Mouse (Mus musculus) heart, embryonic 13.5 days (tissue): ENCODE data around the gene Lpgat1. TPM values are rescaled to one million over a fixed set of nuclear protein-coding genes. Genes with fewer than 3 reads are reported as not detected.

Source experiments
- ATAC-seq: fragments of 200-750 bp; cut with Nextera tagmentation; 2 replicates; pipeline ENCODE4 v1.8.0; 2017; ENCODE audit warnings: moderate TSS enrichment; ENCODE audit not compliant: insufficient number of reproducible peaks, low FRiP score, low TSS enrichment; ENCODE audit errors: extremely low read depth
- H3K27ac ChIP-seq: fragments of 300-500 bp; sonication (generic); replicated peaks from 2 replicates; pipeline ENCODE4 v1.5.1; 2015; ENCODE audit warnings: moderate library complexity, mild to moderate bottlenecking, inconsistent platforms
- H3K27me3 ChIP-seq: fragments of 300-500 bp; sonication (generic); replicated peaks from 2 replicates; pipeline ENCODE4 v1.6.1; 2015; ENCODE audit warnings: mild to moderate bottlenecking, inconsistent platforms
- H3K36me3 ChIP-seq: fragments of 300-500 bp; sonication (generic); 2 replicates; pipeline ENCODE4 v1.6.1; 2015; ENCODE audit warnings: mild to moderate bottlenecking, inconsistent platforms
- H3K4me1 ChIP-seq: fragments of 300-500 bp; sonication (generic); 2 replicates; pipeline ENCODE4 v1.6.1; 2015; ENCODE audit warnings: inconsistent platforms
- H3K4me2 ChIP-seq: fragments of 300-500 bp; sonication (generic); 2 replicates; pipeline ENCODE4 v1.6.1; 2015; ENCODE audit warnings: inconsistent platforms, mild to moderate bottlenecking, moderate library complexity
- H3K4me3 ChIP-seq: fragments of 300-500 bp; sonication (generic); 2 replicates; pipeline ENCODE4 v1.5.1; 2015; ENCODE audit warnings: moderate library complexity, mild to moderate bottlenecking, inconsistent platforms
- H3K9ac ChIP-seq: fragments of 300-500 bp; sonication (generic); 2 replicates; pipeline ENCODE4 v1.6.1; 2015; ENCODE audit warnings: inconsistent platforms, mild to moderate bottlenecking, moderate library complexity
- H3K9me3 ChIP-seq: fragments of 300-500 bp; sonication (generic); 2 replicates; pipeline ENCODE4 v1.6.1; 2016; ENCODE audit warnings: inconsistent platforms
- WGBS: fragments of 180-500 bp; shearing (Covaris S2); methylation state at CpG from one replicate; pipeline ENCODE4 v1.1.7; 2015; ENCODE audit warnings: mixed read lengths; 5-methylcytosine and 5-hydroxymethylcytosine counted together
- polyA plus RNA-seq: library from polyadenylated mRNA; unstranded; fragments of >200 nt; fragmentation: Nextera tagmentation; extraction: Ambion mirVana; gene quantifications from 2 replicates; pipeline ENCODE4 v1.2.1, GENCODE M21; 2015

The Lpgat1 gene
- polyA plus RNA-seq, 1 experiment from 2014 or later = 15.4 TPM

DNA sequence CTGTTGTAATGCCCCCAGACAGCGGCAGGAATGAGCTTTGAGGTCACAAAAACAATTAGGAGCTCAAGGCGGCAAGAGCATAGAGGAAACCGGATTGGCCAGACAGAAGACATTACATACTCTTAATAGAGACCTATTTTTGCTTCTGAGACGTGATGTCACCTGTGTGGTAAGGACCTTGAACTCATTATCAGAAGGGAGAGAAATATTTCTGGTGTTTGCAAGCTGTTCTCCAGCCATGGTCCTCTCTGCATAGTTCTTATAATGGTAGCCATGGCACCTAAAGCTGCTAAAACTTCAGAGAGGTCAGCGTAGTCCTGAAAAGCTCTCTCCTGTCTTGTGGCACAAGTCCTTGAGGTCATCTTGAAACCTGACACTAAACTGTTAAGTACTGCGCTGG is 68.6 kb downstream of the Lpgat1 start:
- WGBS = 58% methylated on average over 6 of the region's 6 CpGs
- peaks cover 8% of the 10 kb centered on the region for H3K36me3 ChIP-seq
- H3K27me3 ChIP-seq = no peaks in the 10 kb centered on the region
- H3K9me3 ChIP-seq = peaks cover 10% of the 10 kb centered on the region
- H3K9ac ChIP-seq = no peak overlapping the region
- H3K4me2 ChIP-seq = no peak overlapping the region
- peaks cover 8% of the 10 kb centered on the region; the same call in 1 of the 2 replicates for H3K4me1 ChIP-seq
- no peak overlapping the region for H3K27ac ChIP-seq
- H3K4me3 ChIP-seq = no peak overlapping the region
- ATAC-seq = no peak

DNA sequence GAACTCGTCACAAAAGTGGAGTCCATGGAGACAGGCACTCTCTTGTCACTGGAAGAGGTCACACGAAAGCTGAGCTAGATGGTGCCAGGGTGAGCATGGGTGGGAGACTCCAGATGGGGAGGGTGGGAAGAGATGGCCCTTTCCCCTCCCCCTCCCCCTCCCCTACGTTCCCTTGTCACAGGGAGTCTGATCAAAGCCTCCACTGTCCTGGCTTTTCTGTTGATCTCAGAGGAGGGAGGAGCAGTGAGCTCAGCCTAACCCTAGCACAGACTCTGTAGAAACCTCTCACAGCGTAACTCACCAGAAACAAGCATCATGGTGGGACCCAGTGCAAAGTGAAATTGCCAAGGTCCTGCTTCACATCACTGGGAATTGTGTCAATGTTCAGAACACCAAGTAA is 69.7 kb downstream of the Lpgat1 start:
- ATAC-seq = no peak
- 50% methylated on average over 3 of the region's 4 CpGs for WGBS

DNA sequence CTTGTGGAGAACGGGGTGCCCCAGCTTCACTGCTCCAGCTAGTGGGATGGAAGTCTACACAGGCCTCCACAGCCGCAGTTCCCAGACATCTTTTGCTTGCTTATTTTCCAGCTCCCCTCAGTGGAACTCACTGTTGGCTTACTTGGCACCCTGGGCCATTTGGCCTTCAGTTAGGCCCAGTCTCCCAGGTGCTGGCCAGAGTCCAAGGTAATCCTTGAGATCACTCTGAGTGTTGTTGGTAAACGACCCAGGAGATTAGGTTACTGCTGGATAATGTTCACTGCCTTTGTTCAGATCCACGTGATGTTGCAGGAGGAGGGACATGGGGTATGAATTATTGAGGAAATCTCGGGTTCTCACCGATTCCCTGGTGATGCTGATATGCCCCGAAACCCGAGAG is 75.4 kb downstream of the Lpgat1 start:
- Histone ChIP-seq H3K4me1 (peaks cover 19% of the 10 kb centered on the region), H3K4me3 (no peak overlapping the region), H3K27ac (no peak overlapping the region), H3K9me3 (peaks cover 10% of the 10 kb centered on the region), H3K36me3 (no peaks in the 10 kb centered on the region), H3K9ac (no peak overlapping the region), H3K27me3 (no peaks in the 10 kb centered on the region), H3K4me2 (no peak overlapping the region)
- no peak for ATAC-seq
- 72% methylated on average over 8 of the region's 8 CpGs for WGBS

More for the DNA sequence above, 69.7 kb downstream of the Lpgat1 start:
- H3K4me1 ChIP-seq = peaks cover 8% of the 10 kb centered on the region; the same call in 1 of the 2 replicates
- H3K4me2 ChIP-seq = no peak overlapping the region
- H3K36me3 ChIP-seq = peaks cover 3% of the 10 kb centered on the region; the same call in 1 of the 2 replicates
- H3K9me3 ChIP-seq = peaks cover 10% of the 10 kb centered on the region
- H3K27ac ChIP-seq = no peak overlapping the region
- no peak overlapping the region for H3K4me3 ChIP-seq
- no peaks in the 10 kb centered on the region for H3K27me3 ChIP-seq
- no peak overlapping the region for H3K9ac ChIP-seq

DNA sequence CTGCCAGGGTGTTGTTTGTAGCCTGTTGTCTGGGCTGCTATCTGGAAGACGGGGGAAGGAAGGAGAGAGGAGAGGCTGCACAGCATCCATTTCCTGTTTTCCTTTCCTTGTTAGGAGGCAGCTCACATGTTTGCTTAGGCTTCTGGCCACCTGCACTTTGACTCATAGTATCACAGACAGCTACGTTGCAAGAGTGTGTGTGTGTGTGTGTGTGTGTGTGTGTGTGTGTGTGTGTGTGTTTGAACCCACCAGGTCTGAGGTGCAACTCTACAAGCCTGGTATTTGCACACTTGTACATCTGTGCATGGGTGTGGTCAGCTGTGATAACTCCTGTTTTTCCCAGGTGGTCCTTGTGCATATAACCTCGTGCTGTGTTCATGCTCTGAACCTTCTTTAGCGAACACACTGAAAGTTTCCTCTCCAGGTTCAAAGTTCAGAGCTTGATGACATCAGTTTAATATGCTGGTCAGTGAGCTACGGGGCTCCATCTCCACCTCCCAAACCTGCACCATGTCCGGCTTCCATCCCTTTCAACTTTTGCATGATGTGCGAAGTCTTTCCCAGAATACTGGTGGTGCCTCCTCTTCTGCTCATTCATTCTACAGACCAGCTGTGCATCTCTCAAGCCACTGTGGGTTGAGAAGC is 76.4 kb downstream of the Lpgat1 start:
- WGBS = 58% methylated on average over 7 of the region's 7 CpGs
- no peak for ATAC-seq
- no peaks in the 10 kb centered on the region for H3K36me3 ChIP-seq

DNA sequence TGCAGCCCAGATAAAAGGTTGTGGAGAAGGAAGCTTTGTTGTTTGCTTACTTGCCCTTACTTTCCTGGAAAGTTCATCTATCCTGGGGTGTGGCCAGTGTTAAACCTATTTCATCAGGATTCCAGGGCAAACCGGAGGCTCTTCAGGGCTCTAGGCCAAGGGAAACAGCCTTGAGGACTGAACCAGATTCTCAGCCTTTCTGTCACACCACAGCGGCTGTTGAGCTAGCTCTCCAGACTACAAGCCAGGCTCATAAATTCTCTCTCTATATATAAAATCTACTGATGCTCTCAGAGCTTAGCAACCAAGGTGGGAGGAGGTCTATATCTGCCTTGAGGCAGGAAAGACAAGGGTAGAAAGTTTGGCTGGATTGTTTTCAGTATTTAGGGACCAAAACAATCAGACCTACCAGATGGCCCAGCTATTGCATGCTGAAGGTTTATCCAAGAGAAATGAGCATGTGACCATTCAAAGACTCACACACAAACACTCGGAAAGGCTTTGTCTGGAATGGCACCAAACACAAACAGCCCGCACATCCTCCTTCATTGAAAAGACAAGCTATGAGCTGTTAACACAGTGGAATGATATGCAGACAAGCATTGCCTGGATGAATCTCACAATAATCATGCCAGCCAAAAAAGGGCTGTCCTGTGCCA is 78.7 kb downstream of the Lpgat1 start:
- Histone ChIP-seq H3K27me3 (no peaks in the 10 kb centered on the region), H3K4me1 (peaks cover 19% of the 10 kb centered on the region), H3K9me3 (peaks cover 5% of the 10 kb centered on the region; the same call in 1 of the 2 replicates), H3K9ac (no peak overlapping the region), H3K36me3 (no peaks in the 10 kb centered on the region), H3K4me3 (no peak overlapping the region), H3K27ac (no peak overlapping the region), H3K4me2 (no peak overlapping the region)
- ATAC-seq = no peak
- 58% methylated on average over 4 of the region's 4 CpGs for WGBS

More for the DNA sequence above, 76.4 kb downstream of the Lpgat1 start:
- peaks cover 14% of the 10 kb centered on the region for H3K9me3 ChIP-seq
- no peak overlapping the region for H3K9ac ChIP-seq
- H3K27me3 ChIP-seq = no peaks in the 10 kb centered on the region
- no peak overlapping the region for H3K4me2 ChIP-seq
- H3K4me1 ChIP-seq = peaks cover 19% of the 10 kb centered on the region
- no peak overlapping the region for H3K27ac ChIP-seq
- H3K4me3 ChIP-seq = no peak overlapping the region

DNA sequence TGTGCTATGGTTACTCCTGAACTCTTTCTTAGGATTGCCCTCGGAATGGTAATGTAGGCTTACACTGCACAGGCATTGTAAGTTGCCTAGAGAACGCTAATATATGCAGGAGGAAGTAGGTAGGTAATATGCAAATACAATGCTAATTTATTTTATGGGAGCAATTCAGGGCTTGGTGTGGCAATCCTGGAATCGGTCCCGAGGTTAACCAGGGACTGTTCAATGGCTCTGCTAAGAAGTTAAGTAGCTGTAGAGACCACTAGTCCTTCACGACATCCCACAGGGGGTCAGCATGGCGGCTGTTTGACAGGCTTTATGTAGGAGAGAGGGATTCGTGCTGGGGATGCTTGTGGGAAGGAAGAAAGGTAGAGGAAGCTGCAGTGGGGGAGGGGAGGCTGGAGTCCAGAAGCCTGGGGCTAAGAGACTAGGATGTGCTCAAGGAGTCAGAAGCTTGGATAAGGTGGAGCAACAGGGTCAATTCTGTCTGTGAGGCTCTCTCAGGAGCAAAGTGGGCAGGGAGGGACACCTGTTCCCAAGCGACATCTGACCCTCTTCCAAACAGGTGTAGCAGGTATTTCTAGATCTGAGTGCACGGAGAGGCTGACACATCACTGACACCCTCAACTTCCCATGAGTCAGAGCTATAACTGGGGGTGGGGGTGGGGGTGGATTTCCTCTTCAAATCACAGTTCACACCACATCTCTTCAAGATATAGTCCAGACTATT is 84.6 kb downstream of the Lpgat1 start:
- Histone ChIP-seq H3K36me3 (no peaks in the 10 kb centered on the region), H3K9ac (no peak overlapping the region), H3K27ac (no peak overlapping the region), H3K9me3 (peaks cover 11% of the 10 kb centered on the region), H3K4me3 (no peak overlapping the region), H3K4me1 (peaks cover 16% of the 10 kb centered on the region), H3K4me2 (no peak overlapping the region), H3K27me3 (no peaks in the 10 kb centered on the region)
- 60% methylated on average over 9 of the region's 9 CpGs for WGBS
- ATAC-seq = no peak

DNA sequence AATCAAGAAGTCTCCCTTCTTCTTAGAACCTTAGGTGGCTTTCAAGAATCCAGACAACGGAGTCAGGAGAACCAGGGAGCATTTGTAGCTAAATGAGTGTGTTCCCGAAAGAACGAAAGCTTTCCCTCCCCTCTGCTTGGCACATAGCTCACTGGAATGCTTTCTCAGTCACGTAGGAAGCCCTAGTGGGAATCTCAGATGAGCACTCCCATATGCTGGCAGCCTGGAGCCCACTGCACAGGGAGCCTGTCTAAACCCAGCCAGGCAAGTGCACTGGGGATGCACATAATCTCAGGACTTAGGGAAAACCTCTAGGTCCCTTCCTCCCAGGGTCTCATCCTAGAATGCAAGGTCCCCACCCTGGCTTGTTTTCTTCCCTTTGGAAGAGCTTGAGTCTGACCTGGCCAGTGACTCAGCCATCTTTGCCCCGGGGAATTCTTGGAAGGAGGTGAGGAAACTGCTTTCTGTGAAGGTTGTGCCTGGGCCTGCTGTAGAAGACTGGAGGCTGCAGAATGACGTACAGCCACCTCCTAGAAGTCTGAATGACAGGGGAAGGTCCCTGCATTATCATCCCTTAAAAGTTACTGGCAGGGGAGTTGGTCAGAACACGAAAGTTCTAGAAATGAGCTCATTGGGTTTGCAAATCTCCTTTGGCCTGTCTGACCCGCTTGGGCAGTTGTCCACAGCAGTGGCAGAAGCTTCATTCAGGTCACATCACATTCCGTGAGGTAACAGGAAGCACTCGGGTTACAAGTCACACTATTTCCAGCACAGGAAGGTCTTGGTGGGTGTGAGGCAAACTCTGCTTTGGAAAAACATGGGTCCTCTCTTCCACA is 85.4 kb downstream of the Lpgat1 start:
- no peaks in the 10 kb centered on the region for H3K27me3 ChIP-seq
- ATAC-seq = no peak
- H3K9ac ChIP-seq = no peak overlapping the region
- peaks cover 16% of the 10 kb centered on the region for H3K4me1 ChIP-seq
- no peaks in the 10 kb centered on the region for H3K36me3 ChIP-seq
- WGBS = 48% methylated on average over 10 of the region's 10 CpGs
- H3K4me2 ChIP-seq = no peak overlapping the region
- H3K27ac ChIP-seq = no peak overlapping the region
- H3K4me3 ChIP-seq = no peak overlapping the region
- peaks cover 11% of the 10 kb centered on the region for H3K9me3 ChIP-seq

DNA sequence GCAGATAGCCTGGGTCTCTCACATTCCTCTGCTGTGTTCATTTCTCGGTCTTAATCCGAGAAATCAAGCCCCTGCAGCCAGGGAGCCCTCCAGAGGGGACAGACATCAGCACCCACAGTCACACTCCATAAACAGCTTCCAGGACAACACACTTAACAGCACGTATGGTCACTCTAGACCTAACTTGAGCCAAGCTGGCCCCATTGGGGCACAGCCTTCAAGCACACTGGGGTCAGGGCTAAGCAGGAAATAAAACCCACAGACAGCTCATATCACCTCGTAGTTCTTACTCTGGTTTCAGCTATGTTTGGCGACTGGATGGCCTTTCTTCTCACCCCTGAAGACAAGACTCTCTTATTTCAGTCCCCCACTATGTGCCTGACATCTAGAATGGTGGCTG is 87.1 kb downstream of the Lpgat1 start:
- peaks cover 25% of the 10 kb centered on the region for H3K4me1 ChIP-seq
- H3K9ac ChIP-seq = no peak overlapping the region
- no peak overlapping the region for H3K4me3 ChIP-seq
- H3K9me3 ChIP-seq = peaks cover 7% of the 10 kb centered on the region
- no peak for ATAC-seq
- WGBS = 43% methylated on average over 5 of the region's 5 CpGs
- H3K4me2 ChIP-seq = no peak overlapping the region
- H3K36me3 ChIP-seq = no peaks in the 10 kb centered on the region
- H3K27ac ChIP-seq = no peak overlapping the region
- no peaks in the 10 kb centered on the region for H3K27me3 ChIP-seq

DNA sequence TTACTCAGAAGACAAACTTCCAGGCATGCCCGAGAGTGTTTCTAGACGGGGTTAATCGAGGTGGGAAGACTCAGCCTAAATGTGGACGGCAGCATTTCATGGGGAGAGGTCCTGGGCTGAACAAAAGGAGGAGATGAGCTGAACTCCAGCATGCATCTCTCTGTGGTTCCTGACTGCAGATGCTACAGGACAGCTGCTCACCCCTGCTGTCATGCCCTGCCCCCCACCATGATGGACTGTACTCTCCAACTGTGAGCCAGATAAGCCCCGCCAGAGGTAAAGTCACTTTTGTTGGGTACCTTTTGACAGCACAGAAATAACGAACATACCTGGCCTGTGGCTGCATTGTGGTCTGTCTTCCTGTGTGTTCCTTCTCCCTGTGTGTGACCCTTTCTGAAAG is 88.2 kb downstream of the Lpgat1 start:
- Histone ChIP-seq H3K4me1 (peaks cover 25% of the 10 kb centered on the region), H3K27ac (no peak overlapping the region), H3K9me3 (peaks cover 7% of the 10 kb centered on the region), H3K36me3 (no peaks in the 10 kb centered on the region), H3K27me3 (no peaks in the 10 kb centered on the region), H3K4me3 (no peak overlapping the region), H3K9ac (no peak overlapping the region), H3K4me2 (no peak overlapping the region)
- ATAC-seq = no peak
- 75% methylated on average over 6 of the region's 6 CpGs for WGBS

DNA sequence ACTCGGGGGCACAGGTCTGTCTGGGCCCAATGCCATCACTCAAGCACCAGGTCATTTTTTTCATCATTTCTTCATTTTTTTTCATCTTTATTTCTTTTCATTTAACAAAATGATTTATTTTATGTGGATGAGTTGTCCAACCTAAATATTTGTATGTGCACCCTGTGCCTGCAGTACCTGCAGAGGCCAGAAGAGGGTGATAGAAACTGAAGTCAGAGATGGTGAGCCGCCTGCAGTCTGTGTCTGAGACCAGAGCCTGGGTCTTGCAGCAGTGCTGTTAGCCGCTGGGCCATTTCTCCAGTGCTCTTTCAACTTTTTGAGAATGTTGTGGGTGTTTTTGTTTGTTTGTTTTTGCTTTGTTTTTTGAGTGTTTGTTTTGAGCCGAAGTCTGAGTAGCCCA is 89.1 kb downstream of the Lpgat1 start:
- 80% methylated on average over 4 of the region's 4 CpGs for WGBS
- H3K4me2 ChIP-seq = no peak overlapping the region
- peaks cover 7% of the 10 kb centered on the region for H3K9me3 ChIP-seq
- no peak overlapping the region for H3K4me3 ChIP-seq
- ATAC-seq = no peak
- H3K27ac ChIP-seq = no peak overlapping the region
- no peaks in the 10 kb centered on the region for H3K36me3 ChIP-seq
- H3K4me1 ChIP-seq = peaks cover 25% of the 10 kb centered on the region
- H3K27me3 ChIP-seq = no peaks in the 10 kb centered on the region
- H3K9ac ChIP-seq = no peak overlapping the region

DNA sequence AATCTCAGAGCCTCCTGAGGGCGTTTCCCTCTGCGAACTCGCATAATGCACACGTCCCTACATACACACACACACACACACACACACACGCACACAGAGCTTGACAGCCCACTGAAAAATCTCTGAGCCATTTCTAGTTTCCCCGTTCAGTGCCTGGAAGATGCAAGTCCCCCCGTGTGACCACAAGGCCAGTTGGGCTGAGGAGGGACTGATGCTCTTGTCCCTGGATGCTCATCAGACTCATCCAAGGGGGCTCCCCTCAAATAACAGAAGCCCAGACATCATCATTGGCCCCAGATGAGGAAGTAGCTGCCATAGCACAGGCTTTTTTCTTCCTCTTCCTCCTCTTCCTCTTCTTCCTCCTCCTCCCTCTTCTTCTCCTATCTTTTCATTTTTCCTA is 90.3 kb downstream of the Lpgat1 start:
- Histone ChIP-seq H3K27me3 (no peaks in the 10 kb centered on the region), H3K27ac (no peak overlapping the region), H3K9ac (no peak overlapping the region), H3K9me3 (peaks cover 7% of the 10 kb centered on the region), H3K4me2 (no peak overlapping the region), H3K36me3 (no peaks in the 10 kb centered on the region), H3K4me3 (no peak overlapping the region), H3K4me1 (peaks cover 16% of the 10 kb centered on the region)
- ATAC-seq = no peak
- 77% methylated on average over 7 of the region's 7 CpGs for WGBS
